Mouse (Mus musculus): ENCODE measurements at regions not wholly inside any gene's neighbourhood (a gene's known extent, or its start where the extent isn't known, plus 50 kb on each side); places are given as distances from the start of the nearest gene placed in this dataset.
"Not testable (repeated sequence)": the region's sequence is repeated elsewhere in the genome, so short reads cannot be mapped to it uniquely, and the experiment has no call there.

GRCm38 (mm10) chr10:38704762-38705130 lies 116.8 kb downstream of the Rfpl4b start:
- not testable (repeated sequence) for DNase-seq

- DNase-seq = no peak
Measured at GRCm38 (mm10) chr10:38703954-38704761, 117.4 kb downstream of the Rfpl4b start.

- DNase-seq = no peak
Measured at GRCm38 (mm10) chr10:38677453-38677852, 144.1 kb downstream of the Rfpl4b start.

GRCm38 (mm10) chr10:38668610-38669009 lies 153.0 kb downstream of the Rfpl4b start:
- no peak for DNase-seq

- no peak for DNase-seq
Measured at GRCm38 (mm10) chr10:38667841-38668240, 153.7 kb downstream of the Rfpl4b start.

- DNase-seq = no peak
Measured at GRCm38 (mm10) chr10:38635695-38636094, 185.9 kb downstream of the Rfpl4b start.

- DNase-seq = no peak
Measured at GRCm38 (mm10) chr10:38629907-38630505, 191.6 kb downstream of the Rfpl4b start.

- DNase-seq = no peak
Measured at GRCm38 (mm10) chr10:38623399-38623798, 198.2 kb downstream of the Rfpl4b start.

- DNase-seq = no peak
Measured at GRCm38 (mm10) chr10:38609606-38610510, 211.7 kb downstream of the Rfpl4b start.

- no peak for DNase-seq
Measured at GRCm38 (mm10) chr10:38586061-38586460, 235.5 kb downstream of the Rfpl4b start.

GRCm38 (mm10) chr10:38575726-38576125 lies 245.9 kb downstream of the Rfpl4b start:
- DNase-seq = no peak

- DNase-seq = no peak
Measured at GRCm38 (mm10) chr10:38573728-38574127, 247.9 kb downstream of the Rfpl4b start.

GRCm38 (mm10) chr10:38573146-38573545 lies 248.4 kb downstream of the Rfpl4b start:
- DNase-seq = no peak

GRCm38 (mm10) chr10:38567270-38567669 lies 254.3 kb downstream of the Rfpl4b start:
- no peak for DNase-seq

- DNase-seq = no peak
Measured at GRCm38 (mm10) chr10:38566361-38566760, 255.2 kb downstream of the Rfpl4b start.

- no peak for DNase-seq
Measured at GRCm38 (mm10) chr10:38555040-38555439, 266.5 kb downstream of the Rfpl4b start.

GRCm38 (mm10) chr10:38553688-38554680 lies 267.6 kb downstream of the Rfpl4b start:
- peak; percentile 6 for DNase-seq

- no peak for DNase-seq
Measured at GRCm38 (mm10) chr10:38553326-38553687, 268.3 kb downstream of the Rfpl4b start.

GRCm38 (mm10) chr10:38552350-38553076 lies 269.1 kb downstream of the Rfpl4b start:
- DNase-seq = no peak

- no peak for DNase-seq
Measured at GRCm38 (mm10) chr10:38540031-38540430, 281.5 kb downstream of the Rfpl4b start.

- no peak for DNase-seq
Measured at GRCm38 (mm10) chr10:38538766-38539165, 282.8 kb downstream of the Rfpl4b start.

Measured in adrenal gland, adult 2 months (tissue).